Mouse (Mus musculus): ENCODE data around the gene Gtpbp2.

Gtpbp2 gene

GRCm38 (mm10) chr17:46154336-46154735 lies 6.5 kb upstream of the Gtpbp2 start:
- no peak for DNase-seq (ENCODE audit: low spot score)

GRCm38 (mm10) chr17:46156680-46157079 lies 4.2 kb upstream of the Gtpbp2 start:
- DNase-seq (ENCODE audit: low spot score) = no peak

- DNase-seq (ENCODE audit: low spot score) = no peak
These were observed 3.7 kb upstream of the Gtpbp2 start for GRCm38 (mm10) chr17:46157131-46157530.

- no peak for DNase-seq (ENCODE audit: low spot score)
These were observed 1.6 kb upstream of the Gtpbp2 start for GRCm38 (mm10) chr17:46159236-46159635.

GRCm38 (mm10) chr17:46160090-46160662 lies 656 bp upstream of the Gtpbp2 start:
- DNase-seq (ENCODE audit: low spot score) = peak; percentile 94

GRCm38 (mm10) chr17:46161179-46161578 lies 347 bp downstream of the Gtpbp2 start:
- DNase-seq (ENCODE audit: low spot score) = peak; percentile 52

- DNase-seq (ENCODE audit: low spot score) = no peak
These were observed 878 bp downstream of the Gtpbp2 start for GRCm38 (mm10) chr17:46161710-46162109.

- no peak for DNase-seq (ENCODE audit: low spot score)
These were observed 1.7 kb downstream of the Gtpbp2 start for GRCm38 (mm10) chr17:46162551-46162950.

- peak; percentile 31 for DNase-seq (ENCODE audit: low spot score)
These were observed 2.2 kb downstream of the Gtpbp2 start for GRCm38 (mm10) chr17:46162951-46163421.

- no peak for DNase-seq (ENCODE audit: low spot score)
These were observed 3.5 kb downstream of the Gtpbp2 start for GRCm38 (mm10) chr17:46164301-46164700.

GRCm38 (mm10) chr17:46164791-46165190 lies 4.0 kb downstream of the Gtpbp2 start:
- no peak for DNase-seq (ENCODE audit: low spot score)

GRCm38 (mm10) chr17:46165460-46165859 lies 4.6 kb downstream of the Gtpbp2 start:
- no peak for DNase-seq (ENCODE audit: low spot score)

- DNase-seq (ENCODE audit: low spot score) = no peak
These were observed 5.4 kb downstream of the Gtpbp2 start for GRCm38 (mm10) chr17:46166270-46166669.

GRCm38 (mm10) chr17:46167014-46167413 lies 6.2 kb downstream of the Gtpbp2 start:
- DNase-seq (ENCODE audit: low spot score) = no peak

GRCm38 (mm10) chr17:46168318-46168717 lies 7.5 kb downstream of the Gtpbp2 start:
- DNase-seq (ENCODE audit: low spot score) = no peak

- DNase-seq (ENCODE audit: low spot score) = no peak
These were observed 7.9 kb downstream of the Gtpbp2 start for GRCm38 (mm10) chr17:46168768-46169167.

GRCm38 (mm10) chr17:46170538-46170937 lies 9.7 kb downstream of the Gtpbp2 start:
- no peak for DNase-seq (ENCODE audit: low spot score)

- DNase-seq (ENCODE audit: low spot score) = no peak
These were observed 21.4 kb downstream of the Gtpbp2 start for GRCm38 (mm10) chr17:46182273-46182672.

GRCm38 (mm10) chr17:46188829-46189228 lies 28.0 kb downstream of the Gtpbp2 start:
- DNase-seq (ENCODE audit: low spot score) = no peak

- DNase-seq (ENCODE audit: low spot score) = no peak
These were observed 40.3 kb downstream of the Gtpbp2 start for GRCm38 (mm10) chr17:46201151-46201550.

- DNase-seq (ENCODE audit: low spot score) = peak; percentile 93
These were observed 41.7 kb downstream of the Gtpbp2 start, which contains the start of the genes Polh and Xpo5 for GRCm38 (mm10) chr17:46202421-46203071. Gene Polh (minus strand): TSS chr17:46202645. Gene Xpo5 (plus strand): TSS chr17:46202782.

- DNase-seq (ENCODE audit: low spot score) = peak; percentile 41
These were observed 42.2 kb downstream of the Gtpbp2 start for GRCm38 (mm10) chr17:46203078-46203477.

- no peak for DNase-seq (ENCODE audit: low spot score)
These were observed 45.8 kb downstream of the Gtpbp2 start for GRCm38 (mm10) chr17:46206676-46207075.

- peak; percentile 26 for DNase-seq (ENCODE audit: low spot score)
These were observed 49.7 kb downstream of the Gtpbp2 start for GRCm38 (mm10) chr17:46210550-46210949.

Measured in urinary bladder, postnatal 14 days (tissue).